In the genomic region with DNA sequence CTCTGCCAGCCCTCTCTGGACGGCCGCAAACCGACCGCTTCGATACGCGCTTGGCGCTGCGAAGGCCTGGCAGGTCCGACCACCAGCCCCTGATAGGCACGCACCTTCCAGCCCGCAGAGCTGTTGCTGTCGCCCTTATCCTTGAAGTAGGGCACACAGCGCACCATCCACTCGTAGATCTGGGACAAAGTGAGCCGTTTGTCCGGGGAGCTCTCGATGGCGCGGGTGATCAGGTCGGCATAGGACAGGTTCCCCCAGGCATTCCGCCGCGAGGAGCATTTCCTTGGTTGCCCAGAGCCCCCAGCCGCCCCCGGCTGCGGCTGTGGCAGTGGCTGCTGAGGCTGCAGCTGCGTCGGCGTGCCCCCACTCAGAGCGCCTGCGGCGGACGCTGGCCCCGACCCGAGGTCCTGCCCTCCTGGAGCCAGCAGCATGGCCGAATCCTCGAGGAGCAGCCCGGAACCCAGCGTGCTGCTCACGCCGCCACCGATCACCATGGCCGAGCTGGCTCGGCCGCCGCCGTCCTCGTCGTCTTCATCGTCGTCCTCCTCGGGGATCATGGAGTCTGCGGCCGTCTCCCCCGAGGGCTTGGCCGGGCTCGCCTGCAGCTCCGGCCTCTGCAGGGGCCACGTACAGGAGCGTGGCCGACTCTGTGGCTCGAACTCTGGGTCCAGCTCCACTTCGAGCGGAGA, we compare ENCODE assay signal across 8 mouse cellular contexts. TPM values are rescaled to one million over a fixed set of nuclear protein-coding genes. Genes with fewer than 3 reads are reported as not detected.
DNase-seq lines count a peak whose midpoint lies in the region; ATAC-seq and TF ChIP-seq lines count a peak whose summit lies in the region.

No protein-coding gene starts in this region.

- intact Hi-C loops in left cerebral cortex, adult 2 months (cut with DNase I), result loop anchor here (5.0 to 10.0 kb wide), 4 partner anchors 88 to 443 kb away; partner anchors contain the start of gene Armc2
- intact Hi-C loops in gastrocnemius, postnatal 14 days (cut with DNase I; ENCODE audit: low total_unique reads), result loop anchor here (5.0 kb wide), 1 partner anchor 248 kb away; no protein-coding TSS in a partner anchor

- no peak for TF ChIP-seq CTCF in left cerebral cortex, adult 2 months (IDR thresholded peaks at IDR 0.05)
- no peak for TF ChIP-seq CTCF in kidney, postnatal 0 days (IDR thresholded peaks at IDR 0.05; ENCODE audit: low read depth)

- H3K9me3 ChIP-seq in kidney, postnatal 0 days (replicated peaks; ENCODE audit: low read length), result no peaks in the 10 kb centered on the region
- H3K9me3 ChIP-seq in stomach, embryonic 14.5 days (ENCODE audit: control insufficient read depth, low read depth, low read length), result no peaks in the 10 kb centered on the region

- H3K4me2 ChIP-seq in kidney, postnatal 0 days (ENCODE audit: low read length), result peak overlapping the region; percentile 99
- peak overlapping the region; percentile 98 for H3K4me2 ChIP-seq in stomach, embryonic 14.5 days (replicated peaks; ENCODE audit: low read depth, low read length)

- H3K9ac ChIP-seq in kidney, postnatal 0 days (ENCODE audit: low read depth, low read length), result peak overlapping the region; percentile 85
- H3K9ac ChIP-seq in stomach, embryonic 14.5 days (replicated peaks; ENCODE audit: low read depth, low read length), result peak overlapping the region; percentile 69

- 3% methylated on average over 63 of the region's 65 CpGs for WGBS in kidney, postnatal 0 days
- 2% methylated on average over 63 of the region's 65 CpGs for WGBS in macrophage (ENCODE audit: missing documents)
- WGBS in stomach, embryonic 14.5 days, result 3% methylated on average over 65 of the region's 65 CpGs

- no peak for ATAC-seq in kidney, postnatal 0 days (replicated peaks; ENCODE audit: low FRiP score, low read depth)
- no peak for ATAC-seq in stomach, embryonic 14.5 days (ENCODE audit: insufficient number of reproducible peaks, insufficient read depth, low FRiP score, low read depth)

- peaks cover 21% of the 10 kb centered on the region for H3K4me1 ChIP-seq in brown adipose tissue, adult 24 weeks (ENCODE audit: control insufficient read depth, insufficient read depth, insufficient read length, low read length)
- peaks cover 36% of the 10 kb centered on the region for H3K4me1 ChIP-seq in kidney, postnatal 0 days (replicated peaks; ENCODE audit: insufficient read depth, low read length)
- H3K4me1 ChIP-seq in stomach, embryonic 14.5 days (ENCODE audit: control insufficient read depth, insufficient read depth, low read length), result peaks cover 22% of the 10 kb centered on the region

- H3K79me2 ChIP-seq in macrophage (ENCODE audit: inconsistent target), result peaks cover 42% of the 10 kb centered on the region

- H3K27ac ChIP-seq in left cerebral cortex, adult 2 months, result peak overlapping the region; percentile 98
- H3K27ac ChIP-seq in brown adipose tissue, adult 24 weeks (replicated peaks; ENCODE audit: low read depth, low read length), result no peak overlapping the region
- H3K27ac ChIP-seq in kidney, postnatal 0 days, result peak overlapping the region; percentile 99
- H3K27ac ChIP-seq in macrophage, result peak overlapping the region; percentile 87
- peak overlapping the region; percentile 97 for H3K27ac ChIP-seq in stomach, embryonic 14.5 days (ENCODE audit: low read length)

- peak overlapping the region; percentile 78 for H3K4me3 ChIP-seq in left cerebral cortex, adult 2 months
- H3K4me3 ChIP-seq in brown adipose tissue, adult 24 weeks (ENCODE audit: insufficient read depth, low read depth, low read length), result peak overlapping the region; percentile 88
- peak overlapping the region; percentile 91 for H3K4me3 ChIP-seq in kidney, postnatal 0 days (replicated peaks; ENCODE audit: low read depth, low read length)
- H3K4me3 ChIP-seq in macrophage (ENCODE audit: inconsistent target), result peak overlapping the region; percentile 86
- peak overlapping the region; percentile 73 for H3K4me3 ChIP-seq in stomach, embryonic 14.5 days (ENCODE audit: low read depth, low read length)

- no peaks in the 10 kb centered on the region for H3K27me3 ChIP-seq in kidney, postnatal 0 days (ENCODE audit: insufficient read depth, low read length)
- H3K27me3 ChIP-seq in stomach, embryonic 14.5 days (ENCODE audit: control insufficient read depth, insufficient read depth, low read length), result no peaks in the 10 kb centered on the region

- peak; percentile 28 to 36 for DNase-seq in left cerebral cortex, adult 2 months (ENCODE audit: extremely low spot score in 1 of 2, low spot score in 2 of 2)
- DNase-seq in left cerebral cortex, adult 11 months (ENCODE audit: low spot score), result no peak
- DNase-seq in gastrocnemius, postnatal 14 days, result peak; percentile 38
- no peak for DNase-seq in kidney, postnatal 0 days (ENCODE audit: low spot score)
- no peak for DNase-seq in adipocyte (ENCODE audit: low spot score)

- 0 out of 2 replicates have a peak, but pooled peaks cover 5% of the 10 kb centered on the region for H3K36me3 ChIP-seq in kidney, postnatal 0 days (ENCODE audit: insufficient read depth, low read length)
- H3K36me3 ChIP-seq in macrophage (ENCODE audit: inconsistent target), result no peaks in the 10 kb centered on the region
- H3K36me3 ChIP-seq in stomach, embryonic 14.5 days (ENCODE audit: control insufficient read depth, insufficient read depth, low read length), result peaks cover under 1% of the 10 kb centered on the region; the same call in 1 of the 2 replicates

RNA-seq across cellular contexts. Expression of gene Foxo3, which starts 1.7 kb away (rescaled TPM):
- 10 to 100 TPM; 74.6 to 77.5 TPM for total RNA-seq in left cerebral cortex, adult 2 months (2021)
- 4.7 and 6.4 TPM in 2 replicates for polyA plus RNA-seq in brown adipose tissue, adult 24 weeks (2012; ENCODE audit: insufficient read depth, insufficient read length, missing spikeins)
- 10 to 100 TPM; 22.8 to 45.1 TPM for total RNA-seq in gastrocnemius, postnatal 14 days (2021)
- 8.7 and 9.7 TPM in 2 replicates for polyA plus RNA-seq in kidney, postnatal 0 days (2015; fragmentation: Nextera tagmentation; extraction: Ambion mirVana)
- total RNA-seq in macrophage (2018; cell fraction: chromatin; rRNA removed), result 100 to 1,000 TPM in 6 of 26 experiments, 10 to 100 TPM in 16, 1 to 10 TPM in 4; 7.0 to 151 (median 51.2) TPM
- total RNA-seq in macrophage (2018; cell fraction: cytosol; rRNA removed), result 100 to 1,000 TPM in 1 of 26 experiments, 10 to 100 TPM in 25; 13.3 to 101 (median 50.0) TPM
- total RNA-seq in macrophage (2018; cell fraction: nucleus; rRNA removed), result 100 to 1,000 TPM in 5 of 26 experiments, 10 to 100 TPM in 21; 11.9 to 127 (median 54.9) TPM
- polyA plus RNA-seq in macrophage (2018), result 23.9 to 39.4 TPM (median 30.8 TPM) in 3 replicates
- 10.2 and 10.5 TPM in 2 replicates for polyA plus RNA-seq in stomach, embryonic 14.5 days (2014; fragmentation: Nextera tagmentation; extraction: Ambion mirVana)

Comparison
In these comparisons a context has a peak if more than half of its experiments do, and no peak if none do; other contexts are left out.
1. DNase-seq: peak in left cerebral cortex, adult 2 months (2 of 2) and gastrocnemius, postnatal 14 days (single experiment); none in left cerebral cortex, adult 11 months (single experiment), kidney, postnatal 0 days (single experiment) and adipocyte (single experiment).
2. Peak in every context shown above with its lines, with median percentiles within 50 percentile points of each other: H3K4me3 ChIP-seq.